Mouse (Mus musculus): ENCODE results near the gene Gm9049. TPM values are rescaled to one million over a fixed set of nuclear protein-coding genes. Genes with fewer than 3 reads are reported as not detected.
"Not testable (repeated sequence)": the region's sequence is repeated elsewhere in the genome, so short reads cannot be mapped to it uniquely, and the experiment has no call there.

Gm9049 gene
- polyA plus RNA-seq, 1 experiment from 2014 or later, result 0.08 TPM

DNA sequence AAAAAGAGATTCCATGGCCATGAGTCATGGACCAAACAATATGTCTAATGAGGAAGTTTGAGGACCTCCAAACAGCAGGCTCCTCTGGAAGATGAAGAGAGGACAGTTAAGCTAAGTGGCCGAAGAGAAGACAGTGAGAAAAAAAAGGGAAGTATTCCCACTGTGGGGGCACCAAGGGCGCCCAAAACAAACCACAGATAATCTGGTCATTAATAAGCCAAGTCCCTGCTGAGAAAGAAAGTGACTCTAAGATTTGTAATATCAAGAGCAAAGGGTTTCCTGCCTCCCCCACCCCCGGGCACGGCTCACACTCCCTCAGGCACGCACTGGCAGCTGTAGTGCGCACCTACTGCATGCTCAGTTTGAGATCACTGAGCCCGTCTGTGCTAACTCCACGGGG, 34.9 kb downstream of the Gm9049 start:
- Histone ChIP-seq H3K36me3 (ENCODE audit: insufficient read depth, low read length) (no peaks in the 10 kb centered on the region), H3K27me3 (ENCODE audit: insufficient read depth, low read length) (no peaks in the 10 kb centered on the region), H3K9ac (ENCODE audit: low read depth, low read length) (no peak overlapping the region), H3K4me1 (replicated peaks; ENCODE audit: insufficient read depth, low read length) (no peaks in the 10 kb centered on the region), H3K4me2 (ENCODE audit: low read length) (no peak overlapping the region), H3K9me3 (replicated peaks; ENCODE audit: low read length) (no peaks in the 10 kb centered on the region), H3K4me3 (replicated peaks; ENCODE audit: low read depth, low read length) (no peak overlapping the region), H3K27ac (no peak overlapping the region)
- 79% methylated on average over 8 of the region's 8 CpGs for WGBS
- no peak for DNase-seq (ENCODE audit: low spot score)
- no peak for ATAC-seq (replicated peaks; ENCODE audit: low FRiP score, low read depth)
- TF ChIP-seq CTCF (IDR thresholded peaks at IDR 0.05; ENCODE audit: low read depth), result no peak

DNA sequence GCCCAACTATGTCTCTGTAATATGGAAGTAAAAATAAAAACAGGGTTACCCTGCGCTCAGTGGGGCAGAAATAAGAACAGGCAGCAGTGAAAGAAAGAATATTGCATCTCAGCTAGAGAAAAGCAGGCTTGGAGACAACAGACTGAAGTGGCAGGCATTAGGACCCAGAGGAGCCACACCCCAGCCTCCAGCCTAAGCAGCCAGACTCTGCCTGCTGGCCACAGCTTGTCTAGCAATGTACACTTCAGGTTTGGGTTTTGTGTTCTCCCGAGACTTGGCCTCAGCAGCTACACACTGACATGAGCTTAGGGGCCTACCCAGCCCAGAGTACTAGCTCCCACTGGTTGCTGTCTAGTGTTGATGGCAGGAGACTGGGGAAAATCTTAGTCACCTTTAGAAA, 51.8 kb downstream of the Gm9049 start:
- H3K4me2 ChIP-seq (ENCODE audit: low read length); H3K9ac ChIP-seq (ENCODE audit: low read depth, low read length); ATAC-seq (replicated peaks; ENCODE audit: low FRiP score, low read depth); H3K4me3 ChIP-seq (replicated peaks; ENCODE audit: low read depth, low read length); DNase-seq (ENCODE audit: low spot score); H3K36me3 ChIP-seq (ENCODE audit: insufficient read depth, low read length); H3K9me3 ChIP-seq (replicated peaks; ENCODE audit: low read length); H3K4me1 ChIP-seq (replicated peaks; ENCODE audit: insufficient read depth, low read length); H3K27me3 ChIP-seq (ENCODE audit: insufficient read depth, low read length); H3K27ac ChIP-seq: not testable (repeated sequence)
- WGBS, result 35% methylated on average over 2 of the region's 2 CpGs

Other genes starting within 250 kb of the Gm9049 start
- gene Mdm1, start 212.3 kb downstream of the Gm9049 start, polyA plus RNA-seq (2015; fragmentation: Nextera tagmentation; extraction: Ambion mirVana), result 16.1 and 19.4 TPM in 2 replicates
- gene Il22, start 149.2 kb downstream of the Gm9049 start, polyA plus RNA-seq (2015; fragmentation: Nextera tagmentation; extraction: Ambion mirVana), result not detected in 2 replicates
- gene Gm32717, start 113.3 kb downstream of the Gm9049 start, polyA plus RNA-seq (2015; fragmentation: Nextera tagmentation; extraction: Ambion mirVana), result not detected in 2 replicates
- not detected in 2 replicates for gene Gm32802, start 95.4 kb downstream of the Gm9049 start, polyA plus RNA-seq (2015; fragmentation: Nextera tagmentation; extraction: Ambion mirVana)
- not detected in 2 replicates for gene Iltifb, start 59.1 kb downstream of the Gm9049 start, polyA plus RNA-seq (2015; fragmentation: Nextera tagmentation; extraction: Ambion mirVana)
- 0.06 TPM in 1 of 2 replicates, not detected in the other for gene Gm9040, start 27.1 kb downstream of the Gm9049 start, polyA plus RNA-seq (2015; fragmentation: Nextera tagmentation; extraction: Ambion mirVana)
- 0.06 TPM in 1 of 2 replicates, not detected in the other for gene Gm9044, start 21.7 kb downstream of the Gm9049 start, polyA plus RNA-seq (2015; fragmentation: Nextera tagmentation; extraction: Ambion mirVana)
- 0.08 and 0.11 TPM in 2 replicates for gene Gm9045, start 16.3 kb downstream of the Gm9049 start, polyA plus RNA-seq (2015; fragmentation: Nextera tagmentation; extraction: Ambion mirVana)
- gene Gm9046, start 10.8 kb downstream of the Gm9049 start, polyA plus RNA-seq (2015; fragmentation: Nextera tagmentation; extraction: Ambion mirVana), result not detected in 2 replicates
- gene Gm9048, start 5.4 kb downstream of the Gm9049 start, polyA plus RNA-seq (2015; fragmentation: Nextera tagmentation; extraction: Ambion mirVana), result not detected in 2 replicates
- gene Ifng, start 86.9 kb upstream of the Gm9049 start, polyA plus RNA-seq (2015; fragmentation: Nextera tagmentation; extraction: Ambion mirVana), result not detected in 2 replicates

Data from kidney, postnatal 0 days (tissue).